Mouse (Mus musculus) thymus, adult 2 months (tissue): ENCODE data around the gene Nsun6. TPM values are rescaled to one million over a fixed set of nuclear protein-coding genes. Genes with fewer than 3 reads are reported as not detected.
A peak's percentile ranks its signal among the peaks of the same experiment; 100 is the strongest.

ENCODE experiments used
- DNase-seq: peaks from one replicate; pipeline ENCODE4 v3.0.0; 2021
- H3K27ac ChIP-seq: fragments of 200-500 bp; 2 replicates; pipeline ENCODE4 v1.5.1; 2012; ENCODE audit warnings: low read length, control low read depth; ENCODE audit not compliant: control insufficient read depth, insufficient read depth
- H3K27me3 ChIP-seq: fragments of 200-500 bp; 2 replicates; pipeline ENCODE4 v1.6.1; 2012; ENCODE audit warnings: mild to moderate bottlenecking, low read length, moderate library complexity, mixed read lengths; ENCODE audit not compliant: control insufficient read depth, insufficient read depth
- H3K36me3 ChIP-seq: fragments of 200-500 bp; 2 replicates; pipeline ENCODE4 v1.6.1; 2012; ENCODE audit warnings: mild to moderate bottlenecking, low read length, moderate library complexity; ENCODE audit not compliant: control insufficient read depth, insufficient read depth
- H3K4me1 ChIP-seq: fragments of 200-500 bp; replicated peaks from 2 replicates; pipeline ENCODE4 v1.6.1; 2012; ENCODE audit warnings: low read length; ENCODE audit not compliant: control insufficient read depth, insufficient read depth
- H3K4me3 ChIP-seq: fragments of 200-500 bp; 2 replicates; pipeline ENCODE4 v1.5.1; 2012; ENCODE audit warnings: mild to moderate bottlenecking, low read length, control low read depth, moderate library complexity; ENCODE audit not compliant: control insufficient read depth, insufficient read depth
- CTCF ChIP-seq: fragments of 200-500 bp; IDR thresholded peaks from 2 replicates; pipeline ENCODE4 v1.5.1; 2012; ENCODE audit warnings: mild to moderate bottlenecking, control low read depth, low read length, moderate library complexity, borderline replicate concordance; ENCODE audit not compliant: control insufficient read depth, poor library complexity, insufficient read depth; ENCODE audit errors: extremely low read depth
- POLR2A ChIP-seq: fragments of 200-500 bp; IDR thresholded peaks from 2 replicates; pipeline ENCODE4 v1.6.1; 2012; ENCODE audit warnings: mild to moderate bottlenecking, low read length, control low read depth, moderate library complexity; ENCODE audit not compliant: control insufficient read depth, poor library complexity, insufficient read depth; ENCODE audit errors: extremely low read depth
- WGBS: fragments of 180-500 bp; shearing (Covaris S2); methylation state at CpG from one replicate; pipeline ENCODE4 v1.1.7; 2018; 5-methylcytosine and 5-hydroxymethylcytosine counted together
- polyA plus RNA-seq: library from polyadenylated mRNA; depleted of rRNA; stranded (reverse); fragments of >200 nt; gene quantifications from 2 replicates; pipeline ENCODE4 v1.2.3, GENCODE M21; 2012

Gene Nsun6
- polyA plus RNA-seq, 1 experiment: 2.4 TPM

DNA sequence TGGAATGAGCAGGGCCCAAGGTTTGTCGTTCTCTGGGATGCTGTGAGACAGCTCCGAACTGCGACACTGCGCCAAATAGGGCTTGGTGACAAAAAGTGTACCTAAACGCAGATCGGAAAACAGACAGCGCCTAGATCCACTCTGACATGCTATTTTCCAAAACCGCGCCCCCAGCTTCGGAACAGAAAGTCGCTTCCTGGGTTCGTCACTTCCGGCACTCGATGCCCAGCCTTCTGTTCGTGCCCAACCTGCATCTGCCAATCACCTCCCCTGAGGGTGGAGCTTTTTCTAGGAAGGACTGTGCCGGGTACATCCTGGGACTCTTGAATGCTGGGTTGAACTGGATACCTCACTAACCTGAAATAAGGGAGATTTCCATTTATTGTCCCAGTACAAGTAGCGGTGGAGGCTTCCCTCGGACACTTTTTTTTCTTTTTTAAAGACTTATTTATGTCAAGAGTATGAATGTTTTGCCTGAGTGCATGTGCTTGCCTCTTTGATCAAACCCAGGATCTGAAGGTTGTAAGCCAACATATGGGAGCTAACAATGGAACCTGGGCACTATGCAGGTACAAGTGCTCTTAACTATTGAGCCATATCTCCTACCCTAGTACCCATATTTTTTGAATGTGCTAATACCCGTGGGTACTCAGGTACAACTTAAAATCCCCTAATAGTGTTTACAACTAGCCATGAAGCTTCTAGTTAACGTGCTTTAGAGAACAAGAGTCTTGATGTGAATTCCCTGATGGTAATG is 5.6 kb downstream of the Nsun6 start, which contains the start of gene Arl5b:
Arl5b (plus strand) TSS at position 279 of the 757 bp plus-strand sequence.
- peak; percentile 88 for DNase-seq
- peaks cover under 1% of the 10 kb centered on the region for H3K4me1 ChIP-seq
- peak within 1 kb of the TSS; percentile 59 for H3K4me3 ChIP-seq
- peak within 1 kb of the TSS; percentile 49 for H3K27ac ChIP-seq
- no peaks in the 10 kb centered on the region for H3K27me3 ChIP-seq
- no peaks in the 10 kb centered on the region for H3K36me3 ChIP-seq
- peak; percentile 50; the same call in 1 of the 2 replicates for TF ChIP-seq POLR2A
- TF ChIP-seq CTCF: 0 out of 2 replicates have a peak, but pooled peaks have one; percentile 61
- 8% methylated on average over 20 of the region's 20 CpGs for whole genome bisulfite sequencing

DNA sequence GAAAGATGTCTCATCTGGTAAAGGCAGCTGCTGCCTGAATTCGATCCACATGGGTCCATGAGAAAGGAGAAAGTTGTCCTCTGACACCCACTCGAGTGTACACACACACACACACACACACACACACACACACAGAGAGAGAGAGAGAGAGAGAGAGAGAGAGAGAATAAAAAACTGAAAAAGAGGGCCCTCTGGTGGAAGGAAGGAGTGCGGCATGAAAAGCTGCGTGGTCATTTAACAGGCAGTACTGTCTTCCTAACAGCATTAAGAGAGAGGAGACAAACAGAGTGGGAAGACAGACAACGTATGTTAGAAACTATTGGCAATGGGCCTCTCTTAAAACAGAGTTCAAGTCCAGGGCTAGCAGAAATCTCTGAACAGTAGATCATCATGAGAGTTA is 14.5 kb downstream of the Nsun6 start:
- no peak for TF ChIP-seq CTCF
- TF ChIP-seq POLR2A: no peak
- no peaks in the 10 kb centered on the region; the same call in 1 of the 2 replicates for H3K36me3 ChIP-seq
- DNase-seq: peak; percentile 62
- no peaks in the 10 kb centered on the region for H3K4me1 ChIP-seq
- H3K27me3 ChIP-seq: no peaks in the 10 kb centered on the region
- WGBS: 75% methylated on average over 5 of the region's 5 CpGs
- no peak overlapping the region for H3K4me3 ChIP-seq
- H3K27ac ChIP-seq: no peak overlapping the region

DNA sequence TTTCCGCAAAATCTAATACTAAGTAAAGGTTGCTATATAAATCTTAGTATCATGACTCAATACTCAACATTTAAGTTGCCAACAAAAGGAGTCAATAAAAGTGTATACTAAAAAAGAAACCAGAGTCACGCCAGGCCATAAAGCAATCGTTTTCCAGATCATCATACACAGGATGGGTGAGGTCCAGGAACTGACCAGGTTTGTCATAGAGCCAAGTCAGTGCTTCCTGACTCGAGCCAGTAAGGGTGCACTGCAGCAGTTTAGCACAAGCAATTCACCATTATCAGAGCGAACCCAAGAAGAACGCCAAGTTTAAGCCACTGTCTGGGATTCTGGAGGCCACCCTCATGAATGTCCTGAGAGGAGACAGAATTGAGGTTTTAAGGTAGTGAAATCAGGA is 16.2 kb downstream of the Nsun6 start:
- DNase-seq: no peak
- Histone ChIP-seq H3K4me3 (no peak overlapping the region), H3K27me3 (no peaks in the 10 kb centered on the region), H3K27ac (no peak overlapping the region), H3K36me3 (no peaks in the 10 kb centered on the region; the same call in 1 of the 2 replicates), H3K4me1 (no peaks in the 10 kb centered on the region)
- TF ChIP-seq CTCF: no peak
- WGBS: 89% methylated on average over 6 of the region's 6 CpGs

DNA sequence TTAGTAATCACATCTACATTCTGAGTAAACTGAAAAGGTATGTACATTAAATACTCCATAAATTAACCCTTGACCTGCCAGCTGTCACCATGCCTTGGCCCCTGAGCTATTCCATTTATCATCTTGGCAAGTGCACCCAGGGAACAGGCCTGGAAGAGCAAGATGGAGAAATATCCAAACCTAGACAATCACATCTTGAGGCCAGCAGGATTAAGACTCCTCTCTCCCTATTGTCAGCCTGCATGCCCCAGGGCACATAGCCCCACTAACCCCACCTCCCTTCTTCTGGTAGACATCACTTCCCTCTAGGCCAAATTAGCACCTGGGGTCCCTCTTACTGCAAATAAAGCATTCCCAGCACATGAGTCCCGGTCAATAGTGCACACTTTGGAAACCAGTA is 27.1 kb downstream of the Nsun6 start:
- 97% methylated on average over 1 of the region's 1 CpGs for WGBS
- no peak for TF ChIP-seq CTCF
- TF ChIP-seq POLR2A: no peak
- Histone ChIP-seq H3K27me3 (no peaks in the 10 kb centered on the region), H3K4me1 (no peaks in the 10 kb centered on the region), H3K4me3 (no peak overlapping the region), H3K36me3 (no peaks in the 10 kb centered on the region), H3K27ac (no peak overlapping the region)
- DNase-seq: no peak

DNA sequence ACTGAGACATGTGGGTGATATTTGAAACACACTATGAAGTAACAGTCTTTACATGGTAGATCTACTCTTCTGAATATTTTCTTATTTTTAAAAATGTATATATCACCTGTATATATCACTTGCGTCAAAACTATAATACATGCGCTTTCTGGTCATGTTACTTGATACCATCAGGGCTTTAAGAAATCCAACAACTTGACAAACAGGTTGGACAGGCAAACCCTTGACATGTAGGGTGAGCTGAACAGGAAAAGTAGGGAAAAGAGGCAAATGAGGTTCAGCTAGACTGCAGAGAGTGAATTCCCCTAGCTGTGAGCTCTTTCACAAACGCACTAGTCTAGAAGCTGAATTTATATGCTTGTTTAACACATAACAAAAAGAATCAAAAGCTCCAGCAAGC is 28.1 kb downstream of the Nsun6 start:
- Histone ChIP-seq H3K27ac (no peak overlapping the region), H3K36me3 (no peaks in the 10 kb centered on the region), H3K4me3 (no peak overlapping the region), H3K4me1 (no peaks in the 10 kb centered on the region), H3K27me3 (no peaks in the 10 kb centered on the region)
- TF ChIP-seq CTCF: no peak
- TF ChIP-seq POLR2A: no peak
- DNase-seq: no peak
- WGBS: 92% methylated on average over 3 of the region's 3 CpGs

DNA sequence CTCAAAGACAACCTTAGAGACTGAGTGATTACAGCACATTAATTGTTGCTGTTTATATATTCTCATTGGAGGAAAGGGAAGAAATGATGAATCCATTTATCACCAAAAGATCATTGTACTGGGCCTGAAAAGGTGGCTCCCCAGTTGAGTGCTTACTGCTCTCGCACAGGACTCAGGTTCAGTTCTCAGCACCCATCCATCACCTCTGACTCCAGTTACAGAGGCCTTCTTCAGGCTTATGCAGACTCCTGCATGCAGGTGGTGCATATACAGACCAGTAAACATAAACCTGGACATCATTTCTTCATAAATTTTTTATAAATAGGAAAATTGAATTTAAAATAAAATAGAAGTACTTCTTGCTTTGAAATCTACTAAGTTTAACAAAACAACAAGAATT is 46.8 kb downstream of the Nsun6 start:
- WGBS: 100% methylated on average over 1 of the region's 1 CpGs
- no peak overlapping the region for H3K4me3 ChIP-seq
- no peak for TF ChIP-seq POLR2A
- TF ChIP-seq CTCF: no peak
- DNase-seq: no peak
- H3K27me3 ChIP-seq: no peaks in the 10 kb centered on the region
- H3K27ac ChIP-seq: no peak overlapping the region
- H3K36me3 ChIP-seq: no peaks in the 10 kb centered on the region
- H3K4me1 ChIP-seq: no peaks in the 10 kb centered on the region
